Mouse (Mus musculus) liver, embryonic 15.5 days (tissue): ENCODE data around the gene Gm49387. TPM values are rescaled to one million over a fixed set of nuclear protein-coding genes. Genes with fewer than 3 reads are reported as not detected.

Experiments
- ATAC-seq: fragments of 200-750 bp; cut with Nextera tagmentation; 2 replicates; pipeline ENCODE4 v1.8.0; 2017; ENCODE audit warnings: moderate number of reproducible peaks, mild to moderate bottlenecking, moderate library complexity; ENCODE audit not compliant: insufficient read depth
- H3K27ac ChIP-seq: fragments of 300-500 bp; sonication (generic); replicated peaks from 2 replicates; pipeline ENCODE4 v1.5.1; 2015; ENCODE audit warnings: mild to moderate bottlenecking, inconsistent platforms
- H3K27me3 ChIP-seq: fragments of 300-500 bp; sonication (generic); 2 replicates; pipeline ENCODE4 v1.6.1; 2015; ENCODE audit warnings: mild to moderate bottlenecking, inconsistent platforms
- H3K36me3 ChIP-seq: fragments of 300-500 bp; sonication (generic); replicated peaks from 2 replicates; pipeline ENCODE4 v1.6.1; 2015; ENCODE audit warnings: moderate library complexity, mild to moderate bottlenecking, inconsistent platforms
- H3K4me1 ChIP-seq: fragments of 300-500 bp; sonication (generic); replicated peaks from 2 replicates; pipeline ENCODE4 v1.6.1; 2015; ENCODE audit warnings: inconsistent platforms
- H3K4me2 ChIP-seq: fragments of 300-500 bp; sonication (generic); 2 replicates; pipeline ENCODE4 v1.6.1; 2015; ENCODE audit warnings: moderate library complexity, mild to moderate bottlenecking, inconsistent platforms
- H3K4me3 ChIP-seq: fragments of 300-500 bp; sonication (generic); replicated peaks from 2 replicates; pipeline ENCODE4 v1.5.1; 2015; ENCODE audit warnings: mild to moderate bottlenecking, inconsistent platforms
- H3K9ac ChIP-seq: fragments of 300-500 bp; sonication (generic); 2 replicates; pipeline ENCODE4 v1.6.1; 2015; ENCODE audit warnings: moderate library complexity, mild to moderate bottlenecking, inconsistent platforms
- H3K9me3 ChIP-seq: fragments of 300-500 bp; sonication (generic); replicated peaks from 2 replicates; pipeline ENCODE4 v1.6.1; 2016; ENCODE audit warnings: inconsistent platforms
- WGBS: fragments of 180-500 bp; shearing (Covaris S2); methylation state at CpG from one replicate; pipeline ENCODE4 v1.1.7; 2015; ENCODE audit warnings: mixed read lengths; ENCODE audit not compliant: insufficient replicate concordance; 5-methylcytosine and 5-hydroxymethylcytosine counted together
- polyA plus RNA-seq: library from polyadenylated mRNA; unstranded; fragments of >200 nt; fragmentation: Nextera tagmentation; extraction: Ambion mirVana; gene quantifications from 2 replicates; pipeline ENCODE4 v1.2.1, GENCODE M21; 2015

The Gm49387 gene
- polyA plus RNA-seq, 1 experiment from 2014 or later = 3.6 TPM

DNA sequence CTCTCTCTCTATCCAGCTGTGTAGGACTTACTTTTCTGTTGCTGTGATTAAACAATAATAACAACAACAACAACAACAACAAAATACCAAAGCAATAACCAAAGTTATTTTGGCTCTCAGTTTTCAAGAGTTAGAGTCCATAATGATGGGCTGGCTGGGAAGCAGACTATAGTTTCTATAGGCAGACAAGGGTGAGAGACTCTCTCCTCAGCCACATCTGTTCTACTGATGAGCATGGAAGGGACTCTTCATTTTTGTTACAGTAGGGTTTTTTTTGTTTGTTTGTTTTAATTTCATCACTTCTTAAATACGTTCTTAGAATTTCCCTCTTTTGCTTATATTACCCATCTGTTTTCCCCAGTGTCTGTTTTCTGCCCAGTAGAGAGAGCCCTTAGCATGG lies 11.9 kb upstream of the Gm49387 start:
- Histone ChIP-seq H3K4me2 (no peak overlapping the region), H3K27me3 (no peaks in the 10 kb centered on the region), H3K4me3 (no peak overlapping the region), H3K27ac (no peak overlapping the region), H3K36me3 (no peaks in the 10 kb centered on the region), H3K9me3 (no peaks in the 10 kb centered on the region), H3K9ac (no peak overlapping the region), H3K4me1 (peaks cover 28% of the 10 kb centered on the region)
- ATAC-seq = no peak
- WGBS = 78% methylated on average over 1 of the region's 1 CpGs

DNA sequence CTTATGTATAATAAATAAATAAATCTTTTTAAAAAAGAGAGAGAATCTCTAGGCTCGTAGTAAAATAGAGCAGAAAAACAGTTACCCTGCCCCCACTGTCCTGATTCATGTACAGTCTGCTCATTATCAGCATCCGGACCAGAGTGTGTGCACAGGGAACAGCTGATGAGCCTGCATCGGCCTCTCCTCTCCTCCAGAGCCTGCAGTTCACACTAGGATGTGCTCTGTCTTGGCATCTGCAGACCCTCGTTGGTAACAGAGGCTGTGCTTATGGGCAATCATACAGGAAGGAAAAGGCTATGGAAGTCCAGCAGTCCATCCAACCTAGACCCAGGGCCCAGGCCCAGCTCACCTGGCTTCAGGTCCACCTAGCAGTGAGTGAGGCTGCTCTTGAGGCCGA lies 11.4 kb upstream of the Gm49387 start:
- H3K36me3 ChIP-seq = no peaks in the 10 kb centered on the region
- H3K27me3 ChIP-seq = no peaks in the 10 kb centered on the region
- H3K27ac ChIP-seq = no peak overlapping the region
- no peak overlapping the region for H3K4me3 ChIP-seq
- H3K9me3 ChIP-seq = no peaks in the 10 kb centered on the region
- no peak overlapping the region for H3K9ac ChIP-seq
- H3K4me2 ChIP-seq = no peak overlapping the region
- WGBS = 50% methylated on average over 5 of the region's 5 CpGs
- peaks cover 24% of the 10 kb centered on the region for H3K4me1 ChIP-seq
- ATAC-seq = no peak

DNA sequence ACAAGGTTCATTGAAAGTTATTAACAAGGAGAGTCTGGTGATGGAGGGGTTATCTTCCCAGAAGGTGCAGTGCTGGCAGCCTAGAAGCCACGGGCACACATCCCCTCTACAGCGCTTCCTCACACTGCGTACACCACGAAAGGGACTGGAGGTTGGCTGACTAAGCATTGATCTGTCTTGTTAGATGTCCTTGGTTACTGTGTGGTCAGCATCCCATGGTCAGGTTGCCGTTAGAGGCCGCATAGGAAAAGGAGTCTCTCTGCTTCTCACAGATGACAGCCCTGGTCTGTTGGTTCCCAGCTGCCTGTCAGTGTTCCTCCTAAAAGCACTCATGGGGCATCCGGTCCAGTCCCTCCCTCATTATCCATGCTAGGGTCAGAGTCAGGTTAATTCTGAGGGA lies 10.5 kb upstream of the Gm49387 start:
- Histone ChIP-seq H3K36me3 (no peaks in the 10 kb centered on the region), H3K4me2 (no peak overlapping the region), H3K4me1 (peaks cover 21% of the 10 kb centered on the region), H3K9ac (no peak overlapping the region), H3K27ac (no peak overlapping the region), H3K9me3 (no peaks in the 10 kb centered on the region), H3K27me3 (no peaks in the 10 kb centered on the region), H3K4me3 (no peak overlapping the region)
- ATAC-seq = no peak
- 69% methylated on average over 7 of the region's 7 CpGs for WGBS

DNA sequence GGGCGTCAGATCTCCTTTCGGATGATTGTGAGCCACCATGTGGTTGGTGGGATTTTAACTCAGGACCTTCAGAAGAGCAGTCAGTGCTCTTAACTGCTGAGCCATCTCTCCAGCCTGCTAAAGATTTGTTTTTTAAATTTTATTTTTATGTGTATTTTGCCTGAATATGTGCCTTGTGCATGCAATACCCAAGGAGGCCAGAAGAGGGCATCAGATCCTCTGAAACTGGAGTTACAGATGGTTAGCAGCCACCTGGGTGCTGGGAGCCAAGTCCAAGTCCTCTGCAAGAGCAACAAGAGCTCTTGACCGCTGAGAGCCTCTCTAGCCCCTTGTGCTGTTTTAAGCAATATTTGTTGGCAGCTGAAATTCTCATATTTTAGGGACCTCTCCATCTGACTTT lies 9.7 kb upstream of the Gm49387 start:
- Histone ChIP-seq H3K27ac (no peak overlapping the region), H3K36me3 (no peaks in the 10 kb centered on the region), H3K4me2 (no peak overlapping the region), H3K27me3 (no peaks in the 10 kb centered on the region), H3K4me1 (peaks cover 21% of the 10 kb centered on the region), H3K9me3 (no peaks in the 10 kb centered on the region), H3K9ac (no peak overlapping the region), H3K4me3 (no peak overlapping the region)
- ATAC-seq = no peak
- WGBS = 82% methylated on average over 3 of the region's 3 CpGs

- H3K9me3 ChIP-seq = no peaks in the 10 kb centered on the region
- H3K4me3 ChIP-seq = no peak overlapping the region
- no peak overlapping the region for H3K9ac ChIP-seq
- H3K4me1 ChIP-seq = peaks cover 10% of the 10 kb centered on the region
- H3K27ac ChIP-seq = no peak overlapping the region
- no peak for ATAC-seq
- H3K36me3 ChIP-seq = no peaks in the 10 kb centered on the region
- 79% methylated on average over 10 of the region's 10 CpGs for WGBS
- no peaks in the 10 kb centered on the region for H3K27me3 ChIP-seq
- H3K4me2 ChIP-seq = no peak overlapping the region
Observed at GRCm38 (mm10) chr14:31647991-31648390, 7.3 kb upstream of the Gm49387 start.

GRCm38 (mm10) chr14:31645920-31646319 lies 5.2 kb upstream of the Gm49387 start:
- H3K4me3 ChIP-seq = no peak overlapping the region
- WGBS = 81% methylated on average over 7 of the region's 7 CpGs

DNA sequence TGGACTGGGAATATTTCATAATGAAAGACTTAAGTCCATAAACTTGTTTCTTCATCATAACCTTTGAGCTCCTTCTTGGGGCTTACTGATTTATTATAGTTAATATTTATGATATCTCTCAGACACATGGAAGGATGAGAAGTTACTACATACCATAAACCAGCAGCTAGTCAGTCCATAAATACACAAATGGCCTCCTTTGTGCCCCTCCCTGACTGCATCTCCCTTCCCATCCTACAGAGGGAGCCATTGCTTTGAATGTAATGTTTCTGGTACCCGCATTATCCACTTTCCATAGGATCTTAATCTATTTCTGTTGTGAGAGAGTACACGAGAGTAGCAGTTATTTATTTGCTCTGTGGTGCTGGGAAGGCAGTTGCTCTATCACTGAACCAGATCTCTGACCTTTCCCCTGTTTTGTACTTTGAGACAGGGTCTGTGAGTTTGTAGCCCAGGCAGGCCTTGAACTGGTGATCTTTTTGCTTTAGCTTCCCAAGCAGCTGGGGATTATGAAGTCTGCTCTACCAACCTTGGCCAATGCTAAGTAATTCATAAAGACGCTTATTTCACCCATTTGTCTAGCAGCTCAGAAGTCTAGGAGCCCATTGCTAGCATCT lies 4.4 kb upstream of the Gm49387 start:
- no peak for ATAC-seq
- Histone ChIP-seq H3K36me3 (no peaks in the 10 kb centered on the region), H3K4me2 (no peak overlapping the region), H3K9me3 (no peaks in the 10 kb centered on the region), H3K4me1 (peaks cover 17% of the 10 kb centered on the region), H3K9ac (no peak overlapping the region), H3K27me3 (no peaks in the 10 kb centered on the region), H3K27ac (no peak overlapping the region), H3K4me3 (no peak overlapping the region)
- 51% methylated on average over 3 of the region's 3 CpGs for WGBS

More at GRCm38 (mm10) chr14:31645920-31646319, 5.2 kb upstream of the Gm49387 start:
- no peaks in the 10 kb centered on the region for H3K36me3 ChIP-seq
- peaks cover 14% of the 10 kb centered on the region for H3K4me1 ChIP-seq
- no peak overlapping the region for H3K9ac ChIP-seq
- H3K9me3 ChIP-seq = no peaks in the 10 kb centered on the region
- H3K27me3 ChIP-seq = no peaks in the 10 kb centered on the region
- H3K4me2 ChIP-seq = no peak overlapping the region
- no peak for ATAC-seq
- no peak overlapping the region for H3K27ac ChIP-seq

GRCm38 (mm10) chr14:31644183-31644830 lies 3.6 kb upstream of the Gm49387 start:
- Histone ChIP-seq H3K9me3 (no peaks in the 10 kb centered on the region), H3K9ac (no peak overlapping the region), H3K4me1 (peaks cover 23% of the 10 kb centered on the region), H3K36me3 (no peaks in the 10 kb centered on the region), H3K27ac (0 out of 2 replicates have a peak overlapping the region, but pooled peaks have one; percentile 14), H3K4me3 (no peak overlapping the region), H3K4me2 (no peak overlapping the region), H3K27me3 (no peaks in the 10 kb centered on the region)
- ATAC-seq = no peak
- 77% methylated on average over 5 of the region's 5 CpGs for WGBS

DNA sequence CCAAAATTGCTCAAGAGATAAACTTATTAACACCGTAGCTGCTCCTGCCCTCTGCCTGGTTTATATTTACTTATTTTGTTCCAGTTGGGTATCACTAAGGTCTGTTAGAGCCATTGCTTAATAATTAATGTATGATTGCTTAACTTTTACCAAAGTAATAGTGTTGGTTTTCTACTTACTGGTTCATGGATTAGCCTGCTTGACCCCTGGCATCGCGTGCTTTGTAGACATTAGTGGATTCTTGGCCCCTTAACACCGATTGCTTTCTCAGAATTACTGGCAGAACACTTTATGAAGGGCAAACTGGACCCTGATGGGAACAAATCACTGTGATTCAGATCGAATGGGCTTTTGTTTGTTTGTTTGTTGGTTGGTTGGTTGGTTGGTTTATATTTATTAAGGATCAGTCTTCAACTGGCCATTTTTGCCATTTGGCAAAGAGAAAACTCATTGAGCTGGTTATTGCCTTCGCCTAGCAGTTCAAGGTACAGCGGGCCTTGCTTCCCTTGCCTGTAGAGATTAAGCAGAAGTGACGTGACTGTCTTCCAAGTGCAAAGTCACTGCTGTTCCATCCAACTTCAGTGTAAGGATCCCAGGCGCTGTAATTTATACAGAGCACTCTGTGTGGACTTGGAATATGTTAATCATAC lies 953 bp upstream of the Gm49387 start:
- Histone ChIP-seq H3K4me3 (peak overlapping the region; percentile 79), H3K4me1 (peaks cover 23% of the 10 kb centered on the region), H3K36me3 (no peaks in the 10 kb centered on the region), H3K4me2 (peak overlapping the region; percentile 93), H3K27me3 (no peaks in the 10 kb centered on the region), H3K27ac (peak overlapping the region; percentile 92), H3K9ac (peak overlapping the region; percentile 81), H3K9me3 (no peaks in the 10 kb centered on the region)
- 0 out of 2 replicates have a peak, but pooled peaks have one; percentile 1 for ATAC-seq
- 56% methylated on average over 9 of the region's 9 CpGs for WGBS

GRCm38 (mm10) chr14:31640890-31641505 lies 320 bp upstream of the Gm49387 start, which contains the start of the genes Btd and Hacl1:
TSS of gene Btd (plus strand) at chr14:31641028.
TSS of gene Hacl1 (minus strand) at chr14:31641286.
- peak within 1 kb of the TSS; percentile 93 for H3K4me2 ChIP-seq
- WGBS = under 1% methylated on average over 30 of the region's 30 CpGs
- H3K27me3 ChIP-seq = no peaks in the 10 kb centered on the region
- H3K4me1 ChIP-seq = peaks cover 23% of the 10 kb centered on the region
- H3K27ac ChIP-seq = peak within 1 kb of the TSS; percentile 92
- peak; percentile 97 for ATAC-seq
- H3K9ac ChIP-seq = peak within 1 kb of the TSS; percentile 81
- H3K36me3 ChIP-seq = no peaks in the 10 kb centered on the region
- no peaks in the 10 kb centered on the region for H3K9me3 ChIP-seq
- H3K4me3 ChIP-seq = peak within 1 kb of the TSS; percentile 79

- WGBS = 72% methylated on average over 7 of the region's 7 CpGs
- Histone ChIP-seq H3K4me3 (no peak overlapping the region), H3K4me1 (no peaks in the 10 kb centered on the region), H3K36me3 (0 out of 2 replicates have a peak, but pooled peaks cover 5% of the 10 kb centered on the region), H3K27me3 (no peaks in the 10 kb centered on the region), H3K4me2 (no peak overlapping the region), H3K27ac (no peak overlapping the region), H3K9ac (no peak overlapping the region), H3K9me3 (no peaks in the 10 kb centered on the region)
- no peak for ATAC-seq
Observed at GRCm38 (mm10) chr14:31630677-31631076, 10.0 kb downstream of the Gm49387 start.
